17 mouse cellular contexts compared by ENCODE assay signal in genomic region chr2:103492526-103492925, GRCm38 (mm10).
"Had no signal": no experiment of that assay in that cellular context is flagged by ENCODE, and none has a peak within 500 bp of the region (broad histone marks: within the 10 kb centered on the region; RNA-seq: fewer than 3 reads in every experiment).

No protein-coding gene starts in this region.

- H3K9ac ChIP-seq: lung, embryonic 15.5 days; midbrain, embryonic 13.5 days; midbrain, embryonic 15.5 days; neural tube, embryonic 12.5 days; stomach, embryonic 15.5 days had no signal

- H3K4me3 ChIP-seq: lung, embryonic 15.5 days; megakaryocyte, embryonic 14.5 days; midbrain, embryonic 13.5 days; midbrain, embryonic 15.5 days; neural tube, embryonic 12.5 days; stomach, embryonic 15.5 days had no signal

- ATAC-seq: lung, postnatal 0 days; midbrain, embryonic 13.5 days; midbrain, embryonic 15.5 days had no signal

- H3K36me3 ChIP-seq: lung, embryonic 15.5 days; midbrain, embryonic 13.5 days; midbrain, embryonic 15.5 days; neural tube, embryonic 12.5 days; stomach, embryonic 15.5 days had no signal

- H3K4me2 ChIP-seq: lung, embryonic 15.5 days; midbrain, embryonic 11.5 days; midbrain, embryonic 13.5 days; midbrain, embryonic 15.5 days; neural tube, embryonic 12.5 days; stomach, embryonic 15.5 days had no signal

- H3K27me3 ChIP-seq: lung, embryonic 15.5 days; midbrain, embryonic 13.5 days; midbrain, embryonic 15.5 days; neural tube, embryonic 12.5 days; stomach, embryonic 15.5 days had no signal

- DNase-seq: lung, adult 2 months; lung, postnatal 14 days; lung, postnatal 36 days; right cerebral cortex, postnatal 14 days; thymus, adult 2 months; thymus, postnatal 25 days; thymus, postnatal 4 days had no signal

- H3K27ac ChIP-seq: lung, embryonic 15.5 days; macrophage; midbrain, embryonic 13.5 days; midbrain, embryonic 15.5 days; neural tube, embryonic 12.5 days; stomach, embryonic 15.5 days; stomach, postnatal 0 days had no signal

- H3K9me3 ChIP-seq: lung, embryonic 15.5 days; megakaryocyte, embryonic 14.5 days; midbrain, embryonic 13.5 days; midbrain, embryonic 15.5 days; neural tube, embryonic 12.5 days; stomach, embryonic 15.5 days had no signal

- H3K4me1 ChIP-seq: midbrain, embryonic 13.5 days; midbrain, embryonic 15.5 days; neural tube, embryonic 12.5 days; stomach, embryonic 15.5 days had no signal
